Mouse (Mus musculus) heart, postnatal 0 days (tissue): ENCODE data around the gene Tmtc1. TPM values are rescaled to one million over a fixed set of nuclear protein-coding genes. Genes with fewer than 3 reads are reported as not detected.

Experiments used
- ATAC-seq: fragments of 200-750 bp; cut with Nextera tagmentation; 2 replicates; pipeline ENCODE4 v1.8.0; 2017; ENCODE audit warnings: low read depth, moderate number of reproducible peaks, moderate library complexity; ENCODE audit not compliant: insufficient read depth
- DNase-seq: peaks from one replicate; pipeline ENCODE4 v3.0.0-alpha.2; 2016; ENCODE audit warnings: low spot score
- H3K27ac ChIP-seq: fragments of 300-500 bp; sonication (generic); 2 replicates; pipeline ENCODE4 v1.5.1; 2014; ENCODE audit warnings: low read depth, mild to moderate bottlenecking
- H3K27me3 ChIP-seq: fragments of 300-500 bp; sonication (generic); 2 replicates; pipeline ENCODE4 v1.6.1; 2014; ENCODE audit warnings: low read length, mixed read lengths; ENCODE audit not compliant: control insufficient read depth, insufficient read depth
- H3K36me3 ChIP-seq: fragments of 300-500 bp; sonication (generic); replicated peaks from 2 replicates; pipeline ENCODE4 v1.6.1; 2014; ENCODE audit warnings: low read length, mixed read lengths; ENCODE audit not compliant: control insufficient read depth, insufficient read depth
- H3K4me1 ChIP-seq: fragments of 300-500 bp; sonication (generic); 2 replicates; pipeline ENCODE4 v1.6.1; 2014; ENCODE audit warnings: antibody characterized with exemption; ENCODE audit not compliant: control insufficient read depth, insufficient read depth
- H3K4me2 ChIP-seq: fragments of 300-500 bp; sonication (generic); 2 replicates; pipeline ENCODE4 v1.6.1; 2014; ENCODE audit warnings: low read depth, mild to moderate bottlenecking, low read length, moderate library complexity
- H3K4me3 ChIP-seq: fragments of 300-500 bp; sonication (generic); 2 replicates; pipeline ENCODE4 v1.5.1; 2014; ENCODE audit warnings: low read depth, low read length
- H3K9ac ChIP-seq: fragments of 300-500 bp; sonication (generic); replicated peaks from 2 replicates; pipeline ENCODE4 v1.6.1; 2014; ENCODE audit warnings: low read depth, low read length, mixed read lengths
- H3K9me3 ChIP-seq: fragments of 300-500 bp; sonication (generic); replicated peaks from 2 replicates; pipeline ENCODE4 v1.6.1; 2016; ENCODE audit warnings: low read length; ENCODE audit not compliant: control insufficient read depth
- CTCF ChIP-seq: IDR thresholded peaks from 2 replicates; pipeline ENCODE4 v1.5.1; 2016; ENCODE audit warnings: antibody characterized with exemption, control low read depth, low read depth
- EP300 ChIP-seq: IDR thresholded peaks from 2 replicates; pipeline ENCODE4 v1.6.1; 2016; ENCODE audit warnings: antibody characterized with exemption, low read depth
- WGBS: fragments of 180-500 bp; shearing (Covaris S2); extraction: QIAGEN DNeasy Blood & Tissue Kit; methylation state at CpG from one replicate; pipeline ENCODE4 v1.1.7; 2014; 5-methylcytosine and 5-hydroxymethylcytosine counted together
- polyA plus RNA-seq: library from polyadenylated mRNA; unstranded; fragments of >200 nt; fragmentation: Nextera tagmentation; extraction: Ambion mirVana; gene quantifications from 2 replicates; pipeline ENCODE4 v1.2.1, GENCODE M21; 2015
- total RNA-seq: library from RNA; depleted of rRNA; stranded (reverse); fragments of >200 nt; gene quantifications from 2 replicates; pipeline ENCODE4 v1.2.3, GENCODE M21; 2014; ENCODE audit warnings: low replicate concordance

Tmtc1 gene
- total and polyA plus RNA-seq, 2 experiments from 2014 or later: 2.5 to 28.9 TPM

- H3K27me3 ChIP-seq: no peaks in the 10 kb centered on the region
- H3K27ac ChIP-seq: no peak overlapping the region
- TF ChIP-seq EP300 (no peak), CTCF (no peak)
- WGBS: 67% methylated on average over 1 of the region's 1 CpGs
- no peak overlapping the region for H3K4me3 ChIP-seq
- no peak for ATAC-seq
- no peak for DNase-seq
- no peak overlapping the region for H3K4me2 ChIP-seq
- 0 out of 2 replicates have a peak, but pooled peaks cover 3% of the 10 kb centered on the region for H3K36me3 ChIP-seq
- no peaks in the 10 kb centered on the region for H3K9me3 ChIP-seq
- H3K4me1 ChIP-seq: no peaks in the 10 kb centered on the region
- H3K9ac ChIP-seq: no peak overlapping the region
Observed at GRCm38 (mm10) chr6:148255395-148256053, 188.7 kb downstream of the Tmtc1 start.

GRCm38 (mm10) chr6:148249221-148249620 is 195.0 kb downstream of the Tmtc1 start:
- Histone ChIP-seq H3K4me1 (no peaks in the 10 kb centered on the region), H3K36me3 (peaks cover 29% of the 10 kb centered on the region), H3K4me3 (no peak overlapping the region), H3K9me3 (no peaks in the 10 kb centered on the region), H3K4me2 (no peak overlapping the region), H3K9ac (no peak overlapping the region), H3K27ac (no peak overlapping the region), H3K27me3 (no peaks in the 10 kb centered on the region)
- DNase-seq (no peak), ATAC-seq (no peak)
- 68% methylated on average over 3 of the region's 3 CpGs for WGBS
- TF ChIP-seq EP300: no peak
- TF ChIP-seq CTCF: no peak

- 44% methylated on average over 2 of the region's 2 CpGs for WGBS
- peak; percentile 65 for DNase-seq
- H3K4me3 ChIP-seq: no peak overlapping the region
Observed at GRCm38 (mm10) chr6:148248625-148249024, 195.6 kb downstream of the Tmtc1 start.

GRCm38 (mm10) chr6:148246544-148246943 is 197.6 kb downstream of the Tmtc1 start:
- Histone ChIP-seq H3K9ac (no peak overlapping the region), H3K27me3 (no peaks in the 10 kb centered on the region), H3K36me3 (peaks cover 40% of the 10 kb centered on the region), H3K27ac (no peak overlapping the region), H3K9me3 (no peaks in the 10 kb centered on the region), H3K4me1 (no peaks in the 10 kb centered on the region), H3K4me3 (no peak overlapping the region), H3K4me2 (no peak overlapping the region)
- no peak for ATAC-seq
- no peak for TF ChIP-seq CTCF
- no peak for TF ChIP-seq EP300
- WGBS: 71% methylated on average over 7 of the region's 7 CpGs
- DNase-seq: no peak

More at GRCm38 (mm10) chr6:148248625-148249024, 195.6 kb downstream of the Tmtc1 start:
- H3K4me2 ChIP-seq: no peak overlapping the region
- peaks cover 35% of the 10 kb centered on the region for H3K36me3 ChIP-seq
- no peak for ATAC-seq
- no peaks in the 10 kb centered on the region for H3K27me3 ChIP-seq
- H3K9ac ChIP-seq: no peak overlapping the region
- no peaks in the 10 kb centered on the region for H3K9me3 ChIP-seq
- no peaks in the 10 kb centered on the region for H3K4me1 ChIP-seq
- no peak overlapping the region for H3K27ac ChIP-seq
- TF ChIP-seq EP300 (no peak), CTCF (peak; percentile 56)

DNA sequence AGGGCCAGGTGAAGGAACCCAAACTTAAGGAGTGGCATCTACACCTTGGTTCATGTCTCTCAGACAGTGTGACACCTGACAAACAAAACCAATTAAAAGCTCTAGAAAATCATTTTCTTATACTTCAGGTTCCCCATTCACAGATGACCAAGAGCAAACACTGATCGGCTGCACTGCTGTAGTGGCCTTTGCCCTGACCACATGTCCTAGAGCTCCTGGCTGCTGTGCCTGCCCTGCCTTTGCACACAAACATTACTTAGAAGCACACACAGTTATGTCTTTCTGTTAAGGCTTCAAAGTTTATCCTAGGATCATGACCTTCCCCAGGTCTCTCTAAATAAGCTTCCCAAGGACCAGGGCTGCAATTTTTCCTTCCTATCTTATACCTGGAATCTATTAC is 199.4 kb downstream of the Tmtc1 start:
- Histone ChIP-seq H3K27ac (no peak overlapping the region), H3K4me2 (no peak overlapping the region), H3K27me3 (no peaks in the 10 kb centered on the region), H3K9me3 (no peaks in the 10 kb centered on the region), H3K4me3 (no peak overlapping the region), H3K9ac (no peak overlapping the region), H3K4me1 (no peaks in the 10 kb centered on the region), H3K36me3 (peaks cover 40% of the 10 kb centered on the region)
- ATAC-seq: no peak
- 100% methylated on average over 1 of the region's 1 CpGs for WGBS
- DNase-seq: no peak
- no peak for TF ChIP-seq EP300
- no peak for TF ChIP-seq CTCF

GRCm38 (mm10) chr6:148242304-148242703 is 201.9 kb downstream of the Tmtc1 start:
- no peak overlapping the region for H3K27ac ChIP-seq

More at GRCm38 (mm10) chr6:148242304-148242703, 201.9 kb downstream of the Tmtc1 start:
- H3K4me2 ChIP-seq: no peak overlapping the region
- no peak overlapping the region for H3K4me3 ChIP-seq
- WGBS: 57% methylated on average over 3 of the region's 3 CpGs
- no peak for TF ChIP-seq EP300
- TF ChIP-seq CTCF: 0 out of 2 replicates have a peak, but pooled peaks have one; percentile 10
- no peaks in the 10 kb centered on the region for H3K9me3 ChIP-seq
- H3K9ac ChIP-seq: no peak overlapping the region
- H3K4me1 ChIP-seq: no peaks in the 10 kb centered on the region
- peaks cover 39% of the 10 kb centered on the region for H3K36me3 ChIP-seq
- no peak for ATAC-seq
- no peak for DNase-seq
- no peaks in the 10 kb centered on the region for H3K27me3 ChIP-seq
